Mouse (Mus musculus): ENCODE data around the gene Borcs7. TPM values are rescaled to one million over a fixed set of nuclear protein-coding genes. Genes with fewer than 3 reads are reported as not detected.
"Not testable (repeated sequence)": the region's sequence is repeated elsewhere in the genome, so short reads cannot be mapped to it uniquely, and the experiment has no call there.

Gene Borcs7
- polyA plus RNA-seq, 1 experiment: 5.3 TPM

- Histone ChIP-seq H3K79me2 (ENCODE audit: control insufficient read depth, insufficient read depth) (no peaks in the 10 kb centered on the region), H3K4me3 (no peak overlapping the region), H3K36me3 (ENCODE audit: control insufficient read depth, insufficient read depth) (no peaks in the 10 kb centered on the region), H3ac (ENCODE audit: control insufficient read depth, insufficient read length) (no peak overlapping the region), H3K27me3 (ENCODE audit: control insufficient read depth, insufficient read depth, insufficient read length) (no peaks in the 10 kb centered on the region), H3K4me2 (ENCODE audit: low read depth) (no peak overlapping the region)
- TF ChIP-seq SRF (IDR thresholded peaks at IDR 0.05; ENCODE audit: control insufficient read depth, insufficient read length, low read depth) (no peak), USF1 (IDR thresholded peaks at IDR 0.05; ENCODE audit: low read depth) (no peak), MAX (IDR thresholded peaks at IDR 0.05; ENCODE audit: low read depth) (no peak), REST (IDR thresholded peaks at IDR 0.05; ENCODE audit: insufficient read depth, insufficient read length) (no peak), POLR2AphosphoS2 (IDR thresholded peaks at IDR 0.05; ENCODE audit: insufficient read length, low read depth) (no peak), POLR2A (IDR thresholded peaks at IDR 0.05; ENCODE audit: insufficient read length, low read depth) (no peak), E2F4 (IDR thresholded peaks at IDR 0.05; ENCODE audit: insufficient read depth) (no peak), MYOG (IDR thresholded peaks at IDR 0.05; ENCODE audit: control insufficient read depth in 1 of 3, insufficient read depth in 1 of 3, insufficient read length in 2 of 3, low read depth in 2 of 3) (no peak), TCF12 (IDR thresholded peaks at IDR 0.05; ENCODE audit: insufficient read depth, poor library complexity, severe bottlenecking) (no peak), CEBPB (IDR thresholded peaks at IDR 0.05; ENCODE audit: insufficient read depth, poor library complexity, severe bottlenecking) (no peak), MYOD1 (IDR thresholded peaks at IDR 0.05; ENCODE audit: control insufficient read depth in 1 of 3, insufficient read length in 2 of 3, low read depth in 2 of 3) (no peak), TCF3 (IDR thresholded peaks at IDR 0.05; ENCODE audit: insufficient read length, low read depth) (no peak)
Observed at GRCm38 (mm10) chr19:46727945-46728540, 38.3 kb downstream of the Borcs7 start.

GRCm38 (mm10) chr19:46728909-46729308 lies 39.2 kb downstream of the Borcs7 start:
- no peaks in the 10 kb centered on the region for H3K79me2 ChIP-seq (ENCODE audit: control insufficient read depth, insufficient read depth)
- H3K36me3 ChIP-seq (ENCODE audit: control insufficient read depth, insufficient read depth): no peaks in the 10 kb centered on the region
- no peaks in the 10 kb centered on the region for H3K27me3 ChIP-seq (ENCODE audit: control insufficient read depth, insufficient read depth, insufficient read length)
- no peak overlapping the region for H3ac ChIP-seq (ENCODE audit: control insufficient read depth, insufficient read length)
- H3K4me2 ChIP-seq (ENCODE audit: low read depth): no peak overlapping the region
- no peak overlapping the region for H3K4me3 ChIP-seq
- TF ChIP-seq MYOG (IDR thresholded peaks at IDR 0.05; ENCODE audit: control insufficient read depth in 1 of 3, insufficient read depth in 1 of 3, insufficient read length in 2 of 3, low read depth in 2 of 3): no peak
- no peak for TF ChIP-seq TCF12 (IDR thresholded peaks at IDR 0.05; ENCODE audit: insufficient read depth, poor library complexity, severe bottlenecking)
- no peak for TF ChIP-seq MYOD1 (IDR thresholded peaks at IDR 0.05; ENCODE audit: control insufficient read depth in 1 of 3, insufficient read length in 2 of 3, low read depth in 2 of 3)

- no peaks in the 10 kb centered on the region for H3K36me3 ChIP-seq (ENCODE audit: control insufficient read depth, insufficient read depth)
Observed at GRCm38 (mm10) chr19:46731351-46731750, 41.6 kb downstream of the Borcs7 start.

GRCm38 (mm10) chr19:46732673-46733072 lies 43.0 kb downstream of the Borcs7 start:
- H3ac ChIP-seq (ENCODE audit: control insufficient read depth, insufficient read length); H3K4me3 ChIP-seq; H3K36me3 ChIP-seq (ENCODE audit: control insufficient read depth, insufficient read depth); H3K4me2 ChIP-seq (ENCODE audit: low read depth); H3K79me2 ChIP-seq (ENCODE audit: control insufficient read depth, insufficient read depth): not testable (repeated sequence)
- H3K27me3 ChIP-seq (ENCODE audit: control insufficient read depth, insufficient read depth, insufficient read length): peaks cover 15% of the 10 kb centered on the region

More at GRCm38 (mm10) chr19:46731351-46731750, 41.6 kb downstream of the Borcs7 start:
- H3K27me3 ChIP-seq (ENCODE audit: control insufficient read depth, insufficient read depth, insufficient read length): peaks cover 4% of the 10 kb centered on the region
- TF ChIP-seq TCF3 (IDR thresholded peaks at IDR 0.05; ENCODE audit: insufficient read length, low read depth): no peak
- TF ChIP-seq POLR2A (IDR thresholded peaks at IDR 0.05; ENCODE audit: insufficient read length, low read depth): no peak
- no peak for TF ChIP-seq USF1 (IDR thresholded peaks at IDR 0.05; ENCODE audit: low read depth)
- TF ChIP-seq REST (IDR thresholded peaks at IDR 0.05; ENCODE audit: insufficient read depth, insufficient read length): no peak
- no peak for TF ChIP-seq SRF (IDR thresholded peaks at IDR 0.05; ENCODE audit: control insufficient read depth, insufficient read length, low read depth)
- no peak overlapping the region for H3ac ChIP-seq (ENCODE audit: control insufficient read depth, insufficient read length)
- no peaks in the 10 kb centered on the region for H3K79me2 ChIP-seq (ENCODE audit: control insufficient read depth, insufficient read depth)
- H3K4me3 ChIP-seq: no peak overlapping the region
- H3K4me2 ChIP-seq (ENCODE audit: low read depth): no peak overlapping the region

GRCm38 (mm10) chr19:46733626-46734025 lies 43.9 kb downstream of the Borcs7 start:
- no peak overlapping the region for H3K4me3 ChIP-seq
- no peaks in the 10 kb centered on the region for H3K36me3 ChIP-seq (ENCODE audit: control insufficient read depth, insufficient read depth)
- no peak overlapping the region for H3K4me2 ChIP-seq (ENCODE audit: low read depth)
- no peak for TF ChIP-seq MAX (IDR thresholded peaks at IDR 0.05; ENCODE audit: low read depth)
- TF ChIP-seq TCF3 (IDR thresholded peaks at IDR 0.05; ENCODE audit: insufficient read length, low read depth): no peak
- no peak for TF ChIP-seq USF1 (IDR thresholded peaks at IDR 0.05; ENCODE audit: low read depth)
- no peak for TF ChIP-seq MYOG (IDR thresholded peaks at IDR 0.05; ENCODE audit: control insufficient read depth in 1 of 3, insufficient read depth in 1 of 3, insufficient read length in 2 of 3, low read depth in 2 of 3)
- no peak for TF ChIP-seq SRF (IDR thresholded peaks at IDR 0.05; ENCODE audit: control insufficient read depth, insufficient read length, low read depth)
- TF ChIP-seq REST (IDR thresholded peaks at IDR 0.05; ENCODE audit: insufficient read depth, insufficient read length): no peak
- TF ChIP-seq CEBPB (IDR thresholded peaks at IDR 0.05; ENCODE audit: insufficient read depth, poor library complexity, severe bottlenecking): no peak
- TF ChIP-seq MYOD1 (IDR thresholded peaks at IDR 0.05; ENCODE audit: control insufficient read depth in 1 of 3, insufficient read length in 2 of 3, low read depth in 2 of 3): no peak
- TF ChIP-seq POLR2AphosphoS2 (IDR thresholded peaks at IDR 0.05; ENCODE audit: insufficient read length, low read depth): no peak
- no peak for TF ChIP-seq TCF12 (IDR thresholded peaks at IDR 0.05; ENCODE audit: insufficient read depth, poor library complexity, severe bottlenecking)
- no peak for TF ChIP-seq E2F4 (IDR thresholded peaks at IDR 0.05; ENCODE audit: insufficient read depth)
- TF ChIP-seq POLR2A (IDR thresholded peaks at IDR 0.05; ENCODE audit: insufficient read length, low read depth): no peak
- no peaks in the 10 kb centered on the region for H3K79me2 ChIP-seq (ENCODE audit: control insufficient read depth, insufficient read depth)
- no peak overlapping the region for H3ac ChIP-seq (ENCODE audit: control insufficient read depth, insufficient read length)
- H3K27me3 ChIP-seq (ENCODE audit: control insufficient read depth, insufficient read depth, insufficient read length): peaks cover 25% of the 10 kb centered on the region

Measured in myocyte (in vitro differentiated cells).